9 mouse cellular contexts compared by ENCODE assay signal in genomic region chr17:68841892-68842252, GRCm38 (mm10). TPM values are rescaled to one million over a fixed set of nuclear protein-coding genes. Genes with fewer than 3 reads are reported as not detected.
DNase-seq lines count a peak whose midpoint lies in the region; ATAC-seq lines count a peak whose summit lies in the region.
"Had no signal": no experiment of that assay in that cellular context is flagged by ENCODE, and none has a peak within 500 bp of the region (broad histone marks: within the 10 kb centered on the region; RNA-seq: fewer than 3 reads in every experiment).

No protein-coding gene starts in this region.

- H3K4me3 ChIP-seq in heart, embryonic 13.5 days: peak overlapping the region; percentile 65
- peak overlapping the region; percentile 49 for H3K4me3 ChIP-seq in embryonic facial prominence, embryonic 12.5 days
- H3K4me3 ChIP-seq in hindbrain, embryonic 14.5 days (replicated peaks; ENCODE audit: low read length): peak overlapping the region; percentile 56
- peak overlapping the region; percentile 54 for H3K4me3 ChIP-seq in midbrain, embryonic 13.5 days (replicated peaks)

- H3K36me3 ChIP-seq in heart, embryonic 13.5 days: no peaks in the 10 kb centered on the region
- no peaks in the 10 kb centered on the region for H3K36me3 ChIP-seq in embryonic facial prominence, embryonic 12.5 days
- H3K36me3 ChIP-seq in hindbrain, embryonic 14.5 days (replicated peaks; ENCODE audit: control insufficient read depth, insufficient read depth): no peaks in the 10 kb centered on the region
- H3K36me3 ChIP-seq in midbrain, embryonic 13.5 days: no peaks in the 10 kb centered on the region

- ATAC-seq in heart, embryonic 13.5 days (ENCODE audit: extremely low read depth, insufficient number of reproducible peaks, low FRiP score, low TSS enrichment): no peak; the same call in 1 of the 2 replicates
- ATAC-seq in embryonic facial prominence, embryonic 12.5 days (ENCODE audit: insufficient number of reproducible peaks, insufficient read depth, low FRiP score, low TSS enrichment): peak; percentile 64
- ATAC-seq in hindbrain, embryonic 14.5 days (ENCODE audit: low FRiP score): peak; percentile 15; the same call in 1 of the 2 replicates
- ATAC-seq in midbrain, embryonic 13.5 days: peak; percentile 51

- 2% methylated on average over 22 of the region's 22 CpGs for WGBS in heart, embryonic 13.5 days
- WGBS in embryonic facial prominence, embryonic 12.5 days: 4% methylated on average over 22 of the region's 22 CpGs
- WGBS in hindbrain, embryonic 14.5 days: 4% methylated on average over 21 of the region's 22 CpGs
- 6% methylated on average over 22 of the region's 22 CpGs for WGBS in midbrain, embryonic 13.5 days

- intact Hi-C loops in heart, postnatal 10 days (cut with DNase I): loop anchor here (10.0 kb wide), 1 partner anchor 977 kb away; no protein-coding TSS in a partner anchor

- peak overlapping the region; percentile 98 for H3K4me2 ChIP-seq in heart, embryonic 13.5 days
- H3K4me2 ChIP-seq in embryonic facial prominence, embryonic 12.5 days (replicated peaks): peak overlapping the region; percentile 98
- H3K4me2 ChIP-seq in hindbrain, embryonic 14.5 days (replicated peaks): peak overlapping the region; percentile 99
- H3K4me2 ChIP-seq in midbrain, embryonic 13.5 days (replicated peaks): peak overlapping the region; percentile 95

- DNase-seq in heart, postnatal 10 days: no peak
- DNase-seq in hindbrain, embryonic 14.5 days (ENCODE audit: low spot score): no peak
- DNase-seq in frontal cortex, postnatal 14 days (ENCODE audit: low spot score in 2 of 2): no peak
- DNase-seq in natural killer cell, adult 2 months (ENCODE audit: low spot score in 2 of 2): no peak
- no peak for DNase-seq in cerebellum, postnatal 14 days

- H3K27me3 ChIP-seq in heart, embryonic 13.5 days (replicated peaks): peaks cover 81% of the 10 kb centered on the region
- peaks cover 53% of the 10 kb centered on the region for H3K27me3 ChIP-seq in embryonic facial prominence, embryonic 12.5 days
- peaks cover 17% of the 10 kb centered on the region; the same call in 1 of the 2 replicates for H3K27me3 ChIP-seq in hindbrain, embryonic 14.5 days (ENCODE audit: control insufficient read depth, insufficient read depth, low read length)
- H3K27me3 ChIP-seq in midbrain, embryonic 13.5 days: peaks cover 32% of the 10 kb centered on the region
- H3K27me3 ChIP-seq: CH12.LX had no signal

- H3K4me1 ChIP-seq in heart, embryonic 13.5 days: peaks cover 34% of the 10 kb centered on the region
- H3K4me1 ChIP-seq in embryonic facial prominence, embryonic 12.5 days: peaks cover 25% of the 10 kb centered on the region
- peaks cover 19% of the 10 kb centered on the region for H3K4me1 ChIP-seq in hindbrain, embryonic 14.5 days (replicated peaks; ENCODE audit: control insufficient read depth, insufficient read depth, low read length)
- H3K4me1 ChIP-seq in midbrain, embryonic 13.5 days (replicated peaks): peaks cover 42% of the 10 kb centered on the region

- H3K9me3 ChIP-seq in heart, embryonic 13.5 days: no peaks in the 10 kb centered on the region
- H3K9me3 ChIP-seq in embryonic facial prominence, embryonic 12.5 days: no peaks in the 10 kb centered on the region
- no peaks in the 10 kb centered on the region for H3K9me3 ChIP-seq in hindbrain, embryonic 14.5 days (ENCODE audit: control insufficient read depth, low read length)
- no peaks in the 10 kb centered on the region for H3K9me3 ChIP-seq in midbrain, embryonic 13.5 days

- peak overlapping the region; percentile 76 for H3K9ac ChIP-seq in heart, embryonic 13.5 days
- peak overlapping the region; percentile 59 for H3K9ac ChIP-seq in embryonic facial prominence, embryonic 12.5 days
- peak overlapping the region; percentile 80 for H3K9ac ChIP-seq in hindbrain, embryonic 14.5 days
- peak overlapping the region; percentile 75 for H3K9ac ChIP-seq in midbrain, embryonic 13.5 days (replicated peaks)

- no peak overlapping the region for H3K27ac ChIP-seq in heart, embryonic 13.5 days (replicated peaks)
- no peak overlapping the region for H3K27ac ChIP-seq in embryonic facial prominence, embryonic 12.5 days
- no peak overlapping the region for H3K27ac ChIP-seq in hindbrain, embryonic 14.5 days
- no peak overlapping the region for H3K27ac ChIP-seq in midbrain, embryonic 13.5 days

RNA-seq across cellular contexts. Expression of gene Tmem200c, which starts 15.4 kb away (rescaled TPM):
- 0.04 and 0.09 TPM in 2 replicates for polyA plus RNA-seq in heart, embryonic 13.5 days (2015; fragmentation: Nextera tagmentation; extraction: Ambion mirVana)
- total RNA-seq in heart, postnatal 10 days (2021): under 1 TPM; 0.14 to 0.15 TPM
- 2.8 and 3.6 TPM in 2 replicates for polyA plus RNA-seq in embryonic facial prominence, embryonic 12.5 days (2016; fragmentation: Nextera tagmentation; extraction: Ambion mirVana)
- polyA plus RNA-seq in hindbrain, embryonic 14.5 days (2014; fragmentation: Nextera tagmentation; extraction: Ambion mirVana): 2.9 and 4.6 TPM in 2 replicates
- polyA plus RNA-seq in midbrain, embryonic 13.5 days (2015; fragmentation: Nextera tagmentation; extraction: Ambion mirVana): 2.0 and 2.8 TPM in 2 replicates
- total RNA-seq: CH12.LX had no signal
